8 mouse cellular contexts compared by ENCODE assay signal in genomic region chr6:56652121-56652592, GRCm38 (mm10). TPM values are rescaled to one million over a fixed set of nuclear protein-coding genes. Genes with fewer than 3 reads are reported as not detected.
DNase-seq lines count a peak whose midpoint lies in the region; ATAC-seq and TF ChIP-seq lines count a peak whose summit lies in the region.

No protein-coding gene starts in this region.

- peak overlapping the region; percentile 36 for H3K9ac ChIP-seq in embryonic facial prominence, embryonic 12.5 days
- peak overlapping the region; percentile 50 for H3K9ac ChIP-seq in hindbrain, embryonic 15.5 days

- no peak for ATAC-seq in embryonic facial prominence, embryonic 12.5 days (ENCODE audit: insufficient number of reproducible peaks, insufficient read depth, low FRiP score, low TSS enrichment)
- ATAC-seq in hindbrain, embryonic 15.5 days (ENCODE audit: low FRiP score, low read depth) = peak; percentile 61
- peak; percentile 54 for ATAC-seq in megakaryocyte progenitor cell, adult 5-6 weeks (replicated peaks; ENCODE audit: poor library complexity)

- 1% methylated on average over 36 of the region's 36 CpGs for WGBS in embryonic facial prominence, embryonic 12.5 days
- under 1% methylated on average over 36 of the region's 36 CpGs for WGBS in hindbrain, embryonic 15.5 days
- WGBS in small intestine, adult 2 months = 3% methylated on average over 36 of the region's 36 CpGs

- H3K36me3 ChIP-seq in embryonic facial prominence, embryonic 12.5 days = no peaks in the 10 kb centered on the region
- H3K36me3 ChIP-seq in hindbrain, embryonic 15.5 days = no peaks in the 10 kb centered on the region
- no peaks in the 10 kb centered on the region for H3K36me3 ChIP-seq in small intestine, adult 2 months (ENCODE audit: control insufficient read depth, insufficient read depth, low read length)

- TF ChIP-seq CTCF in small intestine, adult 2 months (IDR thresholded peaks at IDR 0.05; ENCODE audit: extremely low read depth, insufficient read length, insufficient replicate concordance, low read depth, low read length) = no peak

- peak; percentile 17 to 18 for DNase-seq in gastrocnemius, postnatal 4 days (ENCODE audit: low spot score in 2 of 2)
- no peak for DNase-seq in gastrocnemius, postnatal 36 days
- peak; percentile 78 for DNase-seq in R1 (ENCODE audit: low read depth, low spot score)
- no peak for DNase-seq in spleen, postnatal 36 days (ENCODE audit: low spot score in 2 of 2)

- H3K4me2 ChIP-seq in embryonic facial prominence, embryonic 12.5 days (replicated peaks) = peak overlapping the region; percentile 81
- peak overlapping the region; percentile 88 for H3K4me2 ChIP-seq in hindbrain, embryonic 15.5 days

- no peak for TF ChIP-seq POLR2A in small intestine, adult 2 months (IDR thresholded peaks at IDR 0.05; ENCODE audit: low read depth, low read length)

- H3K9me3 ChIP-seq in embryonic facial prominence, embryonic 12.5 days = no peaks in the 10 kb centered on the region
- no peaks in the 10 kb centered on the region for H3K9me3 ChIP-seq in hindbrain, embryonic 15.5 days

- peaks cover 9% of the 10 kb centered on the region; the same call in 1 of the 2 replicates for H3K4me1 ChIP-seq in embryonic facial prominence, embryonic 12.5 days
- peaks cover 8% of the 10 kb centered on the region for H3K4me1 ChIP-seq in hindbrain, embryonic 15.5 days (replicated peaks)
- peaks cover 4% of the 10 kb centered on the region for H3K4me1 ChIP-seq in small intestine, adult 2 months (ENCODE audit: control insufficient read depth, insufficient read depth, insufficient read length, low read length)

- peaks cover 25% of the 10 kb centered on the region for H3K27me3 ChIP-seq in embryonic facial prominence, embryonic 12.5 days
- peaks cover 15% of the 10 kb centered on the region for H3K27me3 ChIP-seq in hindbrain, embryonic 15.5 days
- peaks cover 6% of the 10 kb centered on the region for H3K27me3 ChIP-seq in small intestine, adult 2 months (ENCODE audit: control insufficient read depth, insufficient read depth, low read length)

- intact Hi-C loops in gastrocnemius, postnatal 36 days (cut with DNase I) = no loop called here

- peak overlapping the region; percentile 41 for H3K4me3 ChIP-seq in embryonic facial prominence, embryonic 12.5 days
- H3K4me3 ChIP-seq in hindbrain, embryonic 15.5 days = peak overlapping the region; percentile 43
- H3K4me3 ChIP-seq in small intestine, adult 2 months (ENCODE audit: low read depth, low read length) = peak overlapping the region; percentile 49

- H3K27ac ChIP-seq in embryonic facial prominence, embryonic 12.5 days = no peak overlapping the region
- no peak overlapping the region for H3K27ac ChIP-seq in hindbrain, embryonic 15.5 days (replicated peaks)
- no peak overlapping the region for H3K27ac ChIP-seq in small intestine, adult 2 months (ENCODE audit: insufficient read depth, low read depth, low read length)

RNA-seq across cellular contexts. Expression of gene Lsm5, which starts 52.4 kb away (rescaled TPM):
- 10 to 100 TPM; 36.0 to 42.8 TPM for total RNA-seq in gastrocnemius, postnatal 4 days (2021)
- total RNA-seq in gastrocnemius, postnatal 36 days (2021) = 10 to 100 TPM; 12.1 to 14.8 TPM
- polyA plus RNA-seq in embryonic facial prominence, embryonic 12.5 days (2016; fragmentation: Nextera tagmentation; extraction: Ambion mirVana) = 179 and 185 TPM in 2 replicates
- polyA plus RNA-seq in hindbrain, embryonic 15.5 days (2015; fragmentation: Nextera tagmentation; extraction: Ambion mirVana) = 70.5 and 89.9 TPM in 2 replicates
- total RNA-seq in megakaryocyte progenitor cell, adult 5-6 weeks (2015) = 103 and 126 TPM in 2 replicates
- 135 and 200 TPM in 2 replicates for total RNA-seq in megakaryocyte progenitor cell, adult 5-6 weeks (2017)
- polyA plus RNA-seq in small intestine, adult 2 months (2012; rRNA removed) = not detected in 2 replicates

Comparison
In these comparisons a context has a peak if more than half of its experiments do, and no peak if none do; other contexts are left out.
1. DNase-seq: peak in gastrocnemius, postnatal 4 days (2 of 2) and R1 (single experiment); none in gastrocnemius, postnatal 36 days (0 of 2) and spleen, postnatal 36 days (0 of 2).
2. Peak in every context shown above with its lines, with median percentiles within 50 percentile points of each other: H3K4me3 ChIP-seq.